Mouse (Mus musculus): ENCODE results near the gene Dtnb. TPM values are rescaled to one million over a fixed set of nuclear protein-coding genes. Genes with fewer than 3 reads are reported as not detected.

Dtnb gene
- total RNA-seq, 2 experiments from 2014 or later = 12.6 to 16.1 TPM

- ATAC-seq (replicated peaks; ENCODE audit: poor library complexity) = peak; percentile 51
Measured at GRCm38 (mm10) chr12:3795569-3795968, 223.4 kb downstream of the Dtnb start.

- ATAC-seq (replicated peaks; ENCODE audit: poor library complexity) = peak; percentile 56
Measured at GRCm38 (mm10) chr12:3799551-3799950, 227.4 kb downstream of the Dtnb start.

- no peak for ATAC-seq (replicated peaks; ENCODE audit: poor library complexity)
Measured at GRCm38 (mm10) chr12:3805852-3806251, 233.7 kb downstream of the Dtnb start, which contains the start of gene Dnmt3a. TSS of gene Dnmt3a (plus strand) at chr12:3806007.

- ATAC-seq (replicated peaks; ENCODE audit: poor library complexity) = peak; percentile 90
Measured at GRCm38 (mm10) chr12:3806271-3806684, 234.1 kb downstream of the Dtnb start.

- peak; percentile 27; the same call in 1 of the 2 replicates for ATAC-seq (replicated peaks; ENCODE audit: poor library complexity)
Measured at GRCm38 (mm10) chr12:3806703-3807547, 234.7 kb downstream of the Dtnb start.

GRCm38 (mm10) chr12:3807548-3808395 is 235.6 kb downstream of the Dtnb start:
- ATAC-seq (replicated peaks; ENCODE audit: poor library complexity) = no peak

GRCm38 (mm10) chr12:3808396-3808981 is 236.3 kb downstream of the Dtnb start:
- 0 out of 2 replicates have a peak, but pooled peaks have one; percentile 11 for ATAC-seq (replicated peaks; ENCODE audit: poor library complexity)

GRCm38 (mm10) chr12:3809520-3810180 is 237.5 kb downstream of the Dtnb start:
- no peak for ATAC-seq (replicated peaks; ENCODE audit: poor library complexity)

GRCm38 (mm10) chr12:3810455-3810854 is 238.3 kb downstream of the Dtnb start:
- no peak for ATAC-seq (replicated peaks; ENCODE audit: poor library complexity)

GRCm38 (mm10) chr12:3811596-3811995 is 239.4 kb downstream of the Dtnb start:
- no peak for ATAC-seq (replicated peaks; ENCODE audit: poor library complexity)

GRCm38 (mm10) chr12:3812251-3812650 is 240.1 kb downstream of the Dtnb start:
- no peak for ATAC-seq (replicated peaks; ENCODE audit: poor library complexity)

- ATAC-seq (replicated peaks; ENCODE audit: poor library complexity) = no peak
Measured at GRCm38 (mm10) chr12:3813138-3813537, 241.0 kb downstream of the Dtnb start.

GRCm38 (mm10) chr12:3815386-3815785 is 243.2 kb downstream of the Dtnb start:
- no peak for ATAC-seq (replicated peaks; ENCODE audit: poor library complexity)

- peak; percentile 70 for ATAC-seq (replicated peaks; ENCODE audit: poor library complexity)
Measured at GRCm38 (mm10) chr12:3817033-3817432, 244.9 kb downstream of the Dtnb start.

- no peak for ATAC-seq (replicated peaks; ENCODE audit: poor library complexity)
Measured at GRCm38 (mm10) chr12:3817566-3817965, 245.4 kb downstream of the Dtnb start.

- no peak for ATAC-seq (replicated peaks; ENCODE audit: poor library complexity)
Measured at GRCm38 (mm10) chr12:3819899-3820298, 247.7 kb downstream of the Dtnb start.

GRCm38 (mm10) chr12:3823408-3823807 is 251.2 kb downstream of the Dtnb start:
- peak; percentile 60 for ATAC-seq (replicated peaks; ENCODE audit: poor library complexity)

GRCm38 (mm10) chr12:3824906-3825713 is 252.9 kb downstream of the Dtnb start:
- ATAC-seq (replicated peaks; ENCODE audit: poor library complexity) = no peak

GRCm38 (mm10) chr12:3825714-3826080 is 253.5 kb downstream of the Dtnb start:
- ATAC-seq (replicated peaks; ENCODE audit: poor library complexity) = 0 out of 2 replicates have a peak, but pooled peaks have one; percentile 20

GRCm38 (mm10) chr12:3827771-3828170 is 255.6 kb downstream of the Dtnb start:
- ATAC-seq (replicated peaks; ENCODE audit: poor library complexity) = no peak
